Mouse (Mus musculus) cortical plate, adult 2 months (tissue): ENCODE measurements around the gene Csrnp3.

Experiments
- CTCF ChIP-seq: fragments of 200-500 bp; IDR thresholded peaks from 2 replicates; pipeline ENCODE4 v1.5.1; 2011; ENCODE audit warnings: mild to moderate bottlenecking, control low read depth, low read length; ENCODE audit not compliant: insufficient read depth; ENCODE audit errors: extremely low read depth
- POLR2A ChIP-seq: fragments of 200-500 bp; IDR thresholded peaks from 2 replicates; pipeline ENCODE4 v1.6.1; 2011; ENCODE audit warnings: mild to moderate bottlenecking, low read length, control low read depth; ENCODE audit not compliant: insufficient read depth; ENCODE audit errors: extremely low read depth

DNA sequence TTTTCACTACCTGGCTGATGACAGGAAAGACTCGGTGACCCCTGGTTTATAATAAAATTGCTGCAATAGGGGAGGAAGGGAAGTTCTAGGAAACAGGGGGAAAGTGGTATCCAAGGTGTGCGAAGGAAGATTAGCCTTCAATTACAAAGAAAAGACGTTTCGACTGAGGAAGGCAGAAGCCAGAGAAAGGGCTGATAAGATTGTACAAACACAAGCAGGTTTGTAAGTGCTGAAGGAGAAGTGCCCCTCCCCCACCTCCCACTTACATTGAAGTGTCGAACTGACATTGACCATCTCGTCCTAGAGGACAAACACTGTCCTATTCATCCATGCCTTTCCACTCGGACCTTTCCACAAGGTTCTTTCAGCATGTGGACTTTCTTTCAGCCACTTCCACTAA lies 70.4 kb downstream of the Csrnp3 start:
- TF ChIP-seq CTCF, result no peak
- TF ChIP-seq POLR2A, result no peak
